Mouse (Mus musculus) MEL (cell line): ENCODE measurements at regions not wholly inside any gene's neighbourhood (a gene's known extent, or its start where the extent isn't known, plus 50 kb on each side); places are given as distances from the start of the nearest gene placed in this dataset.

Source experiments
- BHLHE40 ChIP-seq: IDR thresholded peaks from 2 replicates; pipeline ENCODE4 v1.6.1; 2012; ENCODE audit warnings: low read depth, mild to moderate bottlenecking, inconsistent platforms, low read length, improper control_type of control experiment, borderline replicate concordance
- CTCF ChIP-seq, 3 experiments: IDR thresholded peaks in 2 of 3; conservative IDR thresholded peaks in 1 of 3; 2 replicates each; pipeline ENCODE4 v1.5.1; 2011 to 2012; ENCODE audit warnings: low read length in 3 of 3, low read depth in 2 of 3, mild to moderate bottlenecking in 2 of 3, improper control_type of control experiment in 1 of 3, inconsistent platforms in 1 of 3, mixed read lengths in 1 of 3, moderate library complexity in 1 of 3; ENCODE audit not compliant: control insufficient read depth in 1 of 3, insufficient read depth in 1 of 3, poor library complexity in 1 of 3, severe bottlenecking in 1 of 3
- EP300 ChIP-seq, 2 experiments: IDR thresholded peaks; 2 replicates each; pipeline ENCODE4 v1.6.1; 2011; ENCODE audit warnings: improper control_type of control experiment in 2 of 2, low read length in 2 of 2, low read depth in 1 of 2, mild to moderate bottlenecking in 1 of 2
- HCFC1 ChIP-seq: IDR thresholded peaks from 2 replicates; pipeline ENCODE4 v1.6.1; 2012; ENCODE audit warnings: low read depth, mild to moderate bottlenecking, inconsistent platforms, low read length, improper control_type of control experiment, moderate library complexity
- MAX ChIP-seq: IDR thresholded peaks from 2 replicates; pipeline ENCODE4 v1.6.1; 2011; ENCODE audit warnings: low read length, improper control_type of control experiment
- MYC ChIP-seq: IDR thresholded peaks from 2 replicates; pipeline ENCODE4 v1.6.1; 2011; ENCODE audit warnings: low read depth, mild to moderate bottlenecking, low read length, improper control_type of control experiment, moderate library complexity
- POLR2A ChIP-seq, 2 experiments: IDR thresholded peaks; 2 replicates each; pipeline ENCODE4 v1.6.1; 2011 to 2012; ENCODE audit warnings: low read length in 2 of 2, mild to moderate bottlenecking in 2 of 2, control low read depth in 1 of 2, improper control_type of control experiment in 1 of 2, low read depth in 1 of 2, moderate library complexity in 1 of 2; ENCODE audit not compliant: control insufficient read depth in 1 of 2, insufficient read depth in 1 of 2, poor library complexity in 1 of 2
- SMC3 ChIP-seq: IDR thresholded peaks from 2 replicates; pipeline ENCODE4 v1.6.1; 2011; ENCODE audit warnings: low read depth, low read length, improper control_type of control experiment

DNA sequence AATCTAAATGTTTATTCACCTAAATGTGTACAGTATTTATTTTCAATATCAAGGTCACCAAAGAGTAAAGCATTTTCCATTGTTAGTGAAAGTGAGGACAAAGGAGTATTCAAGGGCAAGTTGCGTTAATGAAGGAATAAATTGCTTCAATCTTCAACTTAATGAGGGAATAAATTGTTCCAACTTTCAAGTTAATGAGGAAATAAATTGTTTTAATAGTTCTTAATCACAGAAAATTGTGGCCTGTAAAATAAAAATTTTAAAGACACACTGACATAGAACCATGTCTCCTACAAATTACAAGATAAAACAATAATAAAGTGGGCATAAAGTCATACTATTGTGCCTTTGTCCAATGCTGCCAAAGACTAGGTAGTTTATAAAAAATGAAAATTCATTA is 375.4 kb upstream of the Adamts5 start:
- no peak for TF ChIP-seq MAX
- no peak for TF ChIP-seq CTCF (IDR thresholded peaks at IDR 0.05 in 2 of 3, conservative IDR thresholded peaks at IDR 0.05 in 1 of 3; ENCODE audit: control insufficient read depth in 1 of 3, insufficient read depth in 1 of 3, low read depth in 2 of 3, low read length in 3 of 3, poor library complexity in 1 of 3, severe bottlenecking in 1 of 3)
- TF ChIP-seq EP300 (IDR thresholded peaks at IDR 0.05; ENCODE audit: low read depth in 1 of 2, low read length in 2 of 2): no peak
- no peak for TF ChIP-seq POLR2A (IDR thresholded peaks at IDR 0.05; ENCODE audit: control insufficient read depth in 1 of 2, insufficient read depth in 1 of 2, low read depth in 1 of 2, low read length in 2 of 2, poor library complexity in 1 of 2)
- TF ChIP-seq SMC3: no peak
- no peak for TF ChIP-seq BHLHE40
- TF ChIP-seq MYC: no peak
- TF ChIP-seq HCFC1: no peak
